Mouse (Mus musculus): Measurements from ENCODE around the gene Rps6ka1. TPM values are rescaled to one million over a fixed set of nuclear protein-coding genes. Genes with fewer than 3 reads are reported as not detected.

Gene Rps6ka1
- polyA plus RNA-seq (2014; fragmentation: Illumina TruSeq; extraction: RNeasy Lipid Tissue Mini Kit (QIAGEN cat#74804); ENCODE audit: low read depth, low replicate concordance) = 12.6 TPM

GRCm38 (mm10) chr4:133887672-133888453 lies at the start of gene Rps6ka1:
Gene Rps6ka1 (minus strand): TSS chr4:133887797.

Other genes with a start within 250 kb of the Rps6ka1 start
- gene Zdhhc18, start 237.6 kb downstream of the Rps6ka1 start, polyA plus RNA-seq (2014; fragmentation: Illumina TruSeq; extraction: RNeasy Lipid Tissue Mini Kit (QIAGEN cat#74804); ENCODE audit: low read depth, low replicate concordance) = 4.6 TPM
- 4.5 TPM for gene Pigv, start 215.2 kb downstream of the Rps6ka1 start, polyA plus RNA-seq (2014; fragmentation: Illumina TruSeq; extraction: RNeasy Lipid Tissue Mini Kit (QIAGEN cat#74804); ENCODE audit: low read depth, low replicate concordance)
- gene Arid1a, start 131.0 kb downstream of the Rps6ka1 start, polyA plus RNA-seq (2014; fragmentation: Illumina TruSeq; extraction: RNeasy Lipid Tissue Mini Kit (QIAGEN cat#74804); ENCODE audit: low read depth, low replicate concordance) = 21.0 TPM
- gene Hmgn2, start 80.9 kb upstream of the Rps6ka1 start, polyA plus RNA-seq (2014; fragmentation: Illumina TruSeq; extraction: RNeasy Lipid Tissue Mini Kit (QIAGEN cat#74804); ENCODE audit: low read depth, low replicate concordance) = 324 TPM
- gene Dhdds, start 113.1 kb upstream of the Rps6ka1 start, polyA plus RNA-seq (2014; fragmentation: Illumina TruSeq; extraction: RNeasy Lipid Tissue Mini Kit (QIAGEN cat#74804); ENCODE audit: low read depth, low replicate concordance) = 14.4 TPM
- not detected for gene Lin28a, start 131.0 kb upstream of the Rps6ka1 start, polyA plus RNA-seq (2014; fragmentation: Illumina TruSeq; extraction: RNeasy Lipid Tissue Mini Kit (QIAGEN cat#74804); ENCODE audit: low read depth, low replicate concordance)
- not detected for gene Zfp683, start 166.0 kb upstream of the Rps6ka1 start, polyA plus RNA-seq (2014; fragmentation: Illumina TruSeq; extraction: RNeasy Lipid Tissue Mini Kit (QIAGEN cat#74804); ENCODE audit: low read depth, low replicate concordance)
- 4.6 TPM for gene Crybg2, start 173.0 kb upstream of the Rps6ka1 start, polyA plus RNA-seq (2014; fragmentation: Illumina TruSeq; extraction: RNeasy Lipid Tissue Mini Kit (QIAGEN cat#74804); ENCODE audit: low read depth, low replicate concordance)
- 83.4 TPM for gene Cd52, start 207.3 kb upstream of the Rps6ka1 start, polyA plus RNA-seq (2014; fragmentation: Illumina TruSeq; extraction: RNeasy Lipid Tissue Mini Kit (QIAGEN cat#74804); ENCODE audit: low read depth, low replicate concordance)
- not detected for gene Ubxn11, start 214.8 kb upstream of the Rps6ka1 start, polyA plus RNA-seq (2014; fragmentation: Illumina TruSeq; extraction: RNeasy Lipid Tissue Mini Kit (QIAGEN cat#74804); ENCODE audit: low read depth, low replicate concordance)
- gene Sh3bgrl3, start 241.0 kb upstream of the Rps6ka1 start, polyA plus RNA-seq (2014; fragmentation: Illumina TruSeq; extraction: RNeasy Lipid Tissue Mini Kit (QIAGEN cat#74804); ENCODE audit: low read depth, low replicate concordance) = 3.5 TPM